Mouse (Mus musculus) G1E (cell line): Measurements from ENCODE around the gene Prpf8. TPM values are rescaled to one million over a fixed set of nuclear protein-coding genes. Genes with fewer than 3 reads are reported as not detected.
"Not testable (repeated sequence)": the region's sequence is repeated elsewhere in the genome, so short reads cannot be mapped to it uniquely, and the experiment has no call there.

Experiments
- ATAC-seq: 2 replicates; pipeline ENCODE4 v1.8.0; 2016; ENCODE audit warnings: mild to moderate bottlenecking; ENCODE audit not compliant: insufficient number of reproducible peaks, poor library complexity, low FRiP score, severe bottlenecking; ENCODE audit errors: extremely low read depth
- DNase-seq: peaks from one replicate; pipeline ENCODE4 v3.0.0; 2012; ENCODE audit warnings: low spot score
- H3K27me3 ChIP-seq: 2 replicates; pipeline ENCODE4 v1.6.1; 2012; ENCODE audit warnings: mild to moderate bottlenecking, low read length, inconsistent platforms; ENCODE audit not compliant: insufficient read depth
- H3K36me3 ChIP-seq: replicated peaks from 2 replicates; pipeline ENCODE3; 2012; ENCODE audit warnings: mild to moderate bottlenecking, inconsistent platforms
- H3K4me1 ChIP-seq: 2 replicates; pipeline ENCODE4 v1.6.1; 2012; ENCODE audit warnings: low read depth, low read length, inconsistent platforms, mixed read lengths; ENCODE audit not compliant: insufficient read depth
- H3K4me3 ChIP-seq: 2 replicates; pipeline ENCODE4 v1.5.1; 2012; ENCODE audit warnings: low read depth, mild to moderate bottlenecking, inconsistent platforms, low read length, moderate library complexity, mixed read lengths
- H3K9me3 ChIP-seq: replicated peaks from 2 replicates; pipeline ENCODE4 v1.6.1; 2012; ENCODE audit warnings: inconsistent platforms
- CTCF ChIP-seq: IDR thresholded peaks from 2 replicates; pipeline ENCODE4 v1.5.1; 2012; ENCODE audit warnings: low read depth, low read length, inconsistent platforms, mixed read lengths
- GATA1 ChIP-seq: IDR thresholded peaks from 2 replicates; pipeline ENCODE4 v1.6.1; 2012; ENCODE audit warnings: borderline replicate concordance, low read length, inconsistent platforms, mixed read lengths
- GATA2 ChIP-seq: IDR thresholded peaks from 2 replicates; pipeline ENCODE4 v1.6.1; 2012; ENCODE audit warnings: low read depth, low read length, inconsistent platforms, borderline replicate concordance
- POLR2AphosphoS5 ChIP-seq: IDR thresholded peaks from 2 replicates; pipeline ENCODE4 v1.6.1; 2012; ENCODE audit warnings: low read depth, low read length, inconsistent platforms; ENCODE audit not compliant: insufficient replicate concordance
- TAL1 ChIP-seq: conservative IDR thresholded peaks from 2 replicates; pipeline ENCODE4 v1.6.1; 2012; ENCODE audit warnings: low read depth, low read length, inconsistent platforms, mixed read lengths
- polyA plus RNA-seq: library from polyadenylated mRNA; stranded (reverse); fragments of >175 nt; gene quantifications from 2 replicates; pipeline ENCODE4 v1.2.3, GENCODE M21; 2012
- total RNA-seq, 2 experiments: library from RNA; stranded (forward) in 1 of 2; stranded (reverse) in 1 of 2; fragments of 200-1000 nt in 1 of 2; fragments of >200 nt in 1 of 2; fragmentation: Nextera tagmentation in 1 of 2; gene quantifications; 2 replicates each; pipeline ENCODE4 v1.2.3; 2014 to 2017

The Prpf8 gene
- total and polyA plus RNA-seq, 3 experiments = 90.1 to 539 (median 150) TPM

GRCm38 (mm10) chr11:75549658-75550111 is 63.1 kb downstream of the Prpf8 start:
- DNase-seq (no peak), ATAC-seq (no peak)
- no peak for TF ChIP-seq POLR2AphosphoS5
- no peak for TF ChIP-seq CTCF
- no peak for TF ChIP-seq GATA1
- no peak for TF ChIP-seq GATA2
- no peak for TF ChIP-seq TAL1
- Histone ChIP-seq H3K9me3 (no peaks in the 10 kb centered on the region), H3K27me3 (peaks cover 2% of the 10 kb centered on the region; the same call in 1 of the 2 replicates), H3K4me1 (peaks cover 30% of the 10 kb centered on the region), H3K4me3 (no peak overlapping the region), H3K36me3 (peaks cover 70% of the 10 kb centered on the region)

GRCm38 (mm10) chr11:75550200-75550946 is 63.8 kb downstream of the Prpf8 start:
- Histone ChIP-seq H3K4me1 (peaks cover 23% of the 10 kb centered on the region), H3K27me3 (peaks cover 2% of the 10 kb centered on the region; the same call in 1 of the 2 replicates), H3K9me3 (no peaks in the 10 kb centered on the region), H3K36me3 (peaks cover 64% of the 10 kb centered on the region), H3K4me3 (no peak overlapping the region)
- ATAC-seq = no peak
- TF ChIP-seq POLR2AphosphoS5 (no peak), TAL1 (no peak), GATA1 (no peak)
- DNase-seq = no peak

- no peak for DNase-seq
- Histone ChIP-seq H3K9me3 (no peaks in the 10 kb centered on the region), H3K27me3 (peaks cover 2% of the 10 kb centered on the region; the same call in 1 of the 2 replicates), H3K4me1 (peaks cover 13% of the 10 kb centered on the region), H3K36me3 (peaks cover 54% of the 10 kb centered on the region), H3K4me3 (no peak overlapping the region)
- ATAC-seq = no peak
- TF ChIP-seq TAL1 (no peak), CTCF (no peak), GATA1 (no peak), POLR2AphosphoS5 (no peak), GATA2 (no peak)
Observed at GRCm38 (mm10) chr11:75551321-75551720, 64.7 kb downstream of the Prpf8 start.

GRCm38 (mm10) chr11:75551961-75552441 is 65.4 kb downstream of the Prpf8 start:
- Histone ChIP-seq H3K4me3 (no peak overlapping the region), H3K27me3 (peaks cover 2% of the 10 kb centered on the region; the same call in 1 of the 2 replicates), H3K36me3 (peaks cover 51% of the 10 kb centered on the region), H3K9me3 (no peaks in the 10 kb centered on the region), H3K4me1 (peaks cover 11% of the 10 kb centered on the region)
- no peak for ATAC-seq
- no peak for DNase-seq
- TF ChIP-seq GATA1 (no peak), TAL1 (no peak), POLR2AphosphoS5 (no peak), CTCF (no peak), GATA2 (no peak)

- no peak for TF ChIP-seq GATA2
- DNase-seq (no peak), ATAC-seq (no peak)
- H3K9me3 ChIP-seq = 0 out of 2 replicates have a peak, but pooled peaks cover 2% of the 10 kb centered on the region
- H3K27me3 ChIP-seq = peaks cover 2% of the 10 kb centered on the region; the same call in 1 of the 2 replicates
- peaks cover 50% of the 10 kb centered on the region for H3K36me3 ChIP-seq
- no peak overlapping the region for H3K4me3 ChIP-seq
- H3K4me1 ChIP-seq = peaks cover 11% of the 10 kb centered on the region
Observed at GRCm38 (mm10) chr11:75552906-75553482, 66.4 kb downstream of the Prpf8 start.

GRCm38 (mm10) chr11:75556006-75556405 is 69.4 kb downstream of the Prpf8 start:
- not testable (repeated sequence) for ATAC-seq

More at GRCm38 (mm10) chr11:75556006-75556405, 69.4 kb downstream of the Prpf8 start:
- not testable (repeated sequence) for H3K4me1 ChIP-seq, H3K27me3 ChIP-seq, H3K4me3 ChIP-seq, DNase-seq, H3K9me3 ChIP-seq
- peaks cover 46% of the 10 kb centered on the region for H3K36me3 ChIP-seq
